Mouse (Mus musculus): Measurements from ENCODE around the gene Dtx1. TPM values are rescaled to one million over a fixed set of nuclear protein-coding genes. Genes with fewer than 3 reads are reported as not detected.

The Dtx1 gene
- polyA plus RNA-seq (2015; fragmentation: Nextera tagmentation; extraction: Ambion mirVana), result 2.7 and 4.0 TPM in 2 replicates

GRCm38 (mm10) chr5:120711827-120712226, at the start of gene Dtx1:
Dtx1 (minus strand) TSS chr5:120711927.
- Histone ChIP-seq H3K4me1 (peaks cover 30% of the 10 kb centered on the region), H3K27ac (no peak within 1 kb of the TSS), H3K4me3 (peak within 1 kb of the TSS; percentile 45), H3K36me3 (no peaks in the 10 kb centered on the region), H3K4me2 (peak within 1 kb of the TSS; percentile 90), H3K9ac (peak within 1 kb of the TSS; percentile 14; the same call in 1 of the 2 replicates), H3K9me3 (no peaks in the 10 kb centered on the region), H3K27me3 (peaks cover 84% of the 10 kb centered on the region)
- WGBS, result 24% methylated on average over 3 of the region's 3 CpGs
- ATAC-seq (ENCODE audit: insufficient number of reproducible peaks, low FRiP score, low TSS enrichment, low read depth), result no peak

- WGBS, result 82% methylated on average over 4 of the region's 4 CpGs
- H3K4me3 ChIP-seq, result no peak overlapping the region
- no peak for ATAC-seq (ENCODE audit: insufficient number of reproducible peaks, low FRiP score, low TSS enrichment, low read depth)
- H3K36me3 ChIP-seq, result no peaks in the 10 kb centered on the region
- H3K27me3 ChIP-seq, result no peaks in the 10 kb centered on the region
- H3K4me2 ChIP-seq, result no peak overlapping the region
- no peaks in the 10 kb centered on the region for H3K9me3 ChIP-seq
- no peaks in the 10 kb centered on the region for H3K4me1 ChIP-seq
- H3K27ac ChIP-seq, result no peak overlapping the region
- H3K9ac ChIP-seq, result no peak overlapping the region
Observed at GRCm38 (mm10) chr5:120754215-120754614, 42.5 kb upstream of the Dtx1 start.

- H3K4me3 ChIP-seq, result no peak overlapping the region
- no peaks in the 10 kb centered on the region for H3K36me3 ChIP-seq
- no peak for ATAC-seq (ENCODE audit: insufficient number of reproducible peaks, low FRiP score, low TSS enrichment, low read depth)
- H3K9me3 ChIP-seq, result no peaks in the 10 kb centered on the region
- no peak overlapping the region for H3K9ac ChIP-seq
- H3K4me1 ChIP-seq, result no peaks in the 10 kb centered on the region
- peaks cover 3% of the 10 kb centered on the region; the same call in 1 of the 2 replicates for H3K27me3 ChIP-seq
- WGBS, result 77% methylated on average over 3 of the region's 3 CpGs
- H3K4me2 ChIP-seq, result no peak overlapping the region
- no peak overlapping the region for H3K27ac ChIP-seq
Observed at GRCm38 (mm10) chr5:120752786-120753185, 41.1 kb upstream of the Dtx1 start.

GRCm38 (mm10) chr5:120751206-120751605, 39.5 kb upstream of the Dtx1 start:
- peaks cover 3% of the 10 kb centered on the region; the same call in 1 of the 2 replicates for H3K27me3 ChIP-seq
- H3K9me3 ChIP-seq, result no peaks in the 10 kb centered on the region
- WGBS, result 73% methylated on average over 3 of the region's 3 CpGs
- no peak overlapping the region for H3K4me2 ChIP-seq
- no peaks in the 10 kb centered on the region for H3K4me1 ChIP-seq
- no peak overlapping the region for H3K9ac ChIP-seq
- H3K27ac ChIP-seq, result no peak overlapping the region
- H3K4me3 ChIP-seq, result no peak overlapping the region
- no peak for ATAC-seq (ENCODE audit: insufficient number of reproducible peaks, low FRiP score, low TSS enrichment, low read depth)
- H3K36me3 ChIP-seq, result no peaks in the 10 kb centered on the region

GRCm38 (mm10) chr5:120749688-120750087, 38.0 kb upstream of the Dtx1 start, which contains the start of gene Oas2:
Oas2 (minus strand) TSS chr5:120749853.
- no peak within 1 kb of the TSS for H3K27ac ChIP-seq
- no peak within 1 kb of the TSS for H3K4me3 ChIP-seq
- no peak for ATAC-seq (ENCODE audit: insufficient number of reproducible peaks, low FRiP score, low TSS enrichment, low read depth)
- peaks cover 6% of the 10 kb centered on the region; the same call in 1 of the 2 replicates for H3K27me3 ChIP-seq
- H3K9ac ChIP-seq, result no peak within 1 kb of the TSS
- H3K36me3 ChIP-seq, result no peaks in the 10 kb centered on the region
- H3K4me2 ChIP-seq, result no peak within 1 kb of the TSS
- 58% methylated on average over 5 of the region's 5 CpGs for WGBS
- no peaks in the 10 kb centered on the region for H3K4me1 ChIP-seq
- H3K9me3 ChIP-seq, result no peaks in the 10 kb centered on the region

- Histone ChIP-seq H3K27ac (no peak overlapping the region), H3K4me3 (no peak overlapping the region), H3K9me3 (no peaks in the 10 kb centered on the region), H3K4me1 (no peaks in the 10 kb centered on the region), H3K9ac (no peak overlapping the region), H3K36me3 (no peaks in the 10 kb centered on the region), H3K4me2 (no peak overlapping the region), H3K27me3 (peaks cover 20% of the 10 kb centered on the region)
- no peak for ATAC-seq (ENCODE audit: insufficient number of reproducible peaks, low FRiP score, low TSS enrichment, low read depth)
- WGBS, result 5% methylated on average over 5 of the region's 5 CpGs
Observed at GRCm38 (mm10) chr5:120746451-120746850, 34.7 kb upstream of the Dtx1 start.

- Histone ChIP-seq H3K4me1 (no peaks in the 10 kb centered on the region), H3K9me3 (no peaks in the 10 kb centered on the region), H3K27ac (no peak overlapping the region), H3K27me3 (peaks cover 20% of the 10 kb centered on the region; the same call in 1 of the 2 replicates), H3K9ac (no peak overlapping the region), H3K36me3 (no peaks in the 10 kb centered on the region), H3K4me3 (no peak overlapping the region), H3K4me2 (no peak overlapping the region)
- 27% methylated on average over 4 of the region's 4 CpGs for WGBS
- ATAC-seq (ENCODE audit: insufficient number of reproducible peaks, low FRiP score, low TSS enrichment, low read depth), result no peak
Observed at GRCm38 (mm10) chr5:120742125-120742524, 30.4 kb upstream of the Dtx1 start.

GRCm38 (mm10) chr5:120734380-120734990, 22.8 kb upstream of the Dtx1 start:
- H3K36me3 ChIP-seq, result no peaks in the 10 kb centered on the region
- H3K4me2 ChIP-seq, result no peak overlapping the region
- 71% methylated on average over 14 of the region's 14 CpGs for WGBS
- no peak overlapping the region for H3K4me3 ChIP-seq
- no peak overlapping the region for H3K27ac ChIP-seq
- no peak overlapping the region for H3K9ac ChIP-seq
- no peaks in the 10 kb centered on the region for H3K9me3 ChIP-seq
- 0 out of 2 replicates have a peak, but pooled peaks cover 8% of the 10 kb centered on the region for H3K27me3 ChIP-seq
- ATAC-seq (ENCODE audit: insufficient number of reproducible peaks, low FRiP score, low TSS enrichment, low read depth), result no peak
- no peaks in the 10 kb centered on the region for H3K4me1 ChIP-seq

- no peak for ATAC-seq (ENCODE audit: insufficient number of reproducible peaks, low FRiP score, low TSS enrichment, low read depth)
- Histone ChIP-seq H3K27me3 (0 out of 2 replicates have a peak, but pooled peaks cover 8% of the 10 kb centered on the region), H3K4me2 (no peak overlapping the region), H3K4me3 (no peak overlapping the region), H3K27ac (no peak overlapping the region), H3K9me3 (no peaks in the 10 kb centered on the region), H3K4me1 (no peaks in the 10 kb centered on the region), H3K36me3 (no peaks in the 10 kb centered on the region), H3K9ac (no peak overlapping the region)
- 91% methylated on average over 3 of the region's 3 CpGs for WGBS
Observed at GRCm38 (mm10) chr5:120733696-120734095, 22.0 kb upstream of the Dtx1 start.

GRCm38 (mm10) chr5:120732740-120733139, 21.0 kb upstream of the Dtx1 start:
- Histone ChIP-seq H3K4me1 (no peaks in the 10 kb centered on the region), H3K27me3 (0 out of 2 replicates have a peak, but pooled peaks cover 8% of the 10 kb centered on the region), H3K36me3 (no peaks in the 10 kb centered on the region), H3K4me2 (no peak overlapping the region), H3K27ac (no peak overlapping the region), H3K9me3 (no peaks in the 10 kb centered on the region), H3K9ac (no peak overlapping the region), H3K4me3 (no peak overlapping the region)
- 45% methylated on average over 1 of the region's 1 CpGs for WGBS
- no peak for ATAC-seq (ENCODE audit: insufficient number of reproducible peaks, low FRiP score, low TSS enrichment, low read depth)

- Histone ChIP-seq H3K4me1 (no peaks in the 10 kb centered on the region), H3K9ac (no peak overlapping the region), H3K9me3 (no peaks in the 10 kb centered on the region), H3K27ac (no peak overlapping the region), H3K36me3 (no peaks in the 10 kb centered on the region), H3K4me3 (no peak overlapping the region), H3K27me3 (0 out of 2 replicates have a peak, but pooled peaks cover 8% of the 10 kb centered on the region), H3K4me2 (no peak overlapping the region)
- no peak for ATAC-seq (ENCODE audit: insufficient number of reproducible peaks, low FRiP score, low TSS enrichment, low read depth)
- WGBS, result 73% methylated on average over 10 of the region's 10 CpGs
Observed at GRCm38 (mm10) chr5:120729319-120729718, 17.6 kb upstream of the Dtx1 start.

GRCm38 (mm10) chr5:120725811-120726455, 14.2 kb upstream of the Dtx1 start:
- Histone ChIP-seq H3K36me3 (no peaks in the 10 kb centered on the region), H3K27me3 (no peaks in the 10 kb centered on the region), H3K4me1 (no peaks in the 10 kb centered on the region), H3K27ac (no peak overlapping the region), H3K9ac (no peak overlapping the region), H3K4me3 (no peak overlapping the region), H3K9me3 (no peaks in the 10 kb centered on the region), H3K4me2 (no peak overlapping the region)
- 54% methylated on average over 12 of the region's 12 CpGs for WGBS
- no peak for ATAC-seq (ENCODE audit: insufficient number of reproducible peaks, low FRiP score, low TSS enrichment, low read depth)

Data from limb, embryonic 15.5 days (tissue).